ENCODE assay signal across 29 mouse cellular contexts in genomic region chr3:126827900-126828299, GRCm38 (mm10).
A peak's percentile ranks its signal among the peaks of the same experiment; 100 is the strongest.
DNase-seq lines count a peak whose midpoint lies in the region; ATAC-seq lines count a peak whose summit lies in the region.
"Had no signal": no experiment of that assay in that cellular context is flagged by ENCODE, and none has a peak within 500 bp of the region (broad histone marks: within the 10 kb centered on the region; RNA-seq: fewer than 3 reads in every experiment).

No protein-coding gene starts in this region.

- no peak overlapping the region for H3K4me3 ChIP-seq in macrophage (ENCODE audit: inconsistent target)
- H3K4me3 ChIP-seq: embryonic facial prominence, embryonic 12.5 days; embryonic facial prominence, embryonic 15.5 days; erythroblast, embryonic 14.5 days; forebrain, embryonic 10.5 days; forebrain, embryonic 13.5 days; heart, embryonic 13.5 days had no signal

- peak overlapping the region; percentile 12; the same call in 1 of the 2 replicates for H3K27ac ChIP-seq in macrophage
- H3K27ac ChIP-seq: embryonic facial prominence, embryonic 12.5 days; embryonic facial prominence, embryonic 15.5 days; forebrain, embryonic 10.5 days; forebrain, embryonic 13.5 days; heart, embryonic 13.5 days; hindbrain, embryonic 14.5 days; hindbrain, postnatal 0 days had no signal

- no peaks in the 10 kb centered on the region for H3K79me2 ChIP-seq in macrophage (ENCODE audit: inconsistent target)

- H3K36me3 ChIP-seq in macrophage (ENCODE audit: inconsistent target) = no peaks in the 10 kb centered on the region
- H3K36me3 ChIP-seq: embryonic facial prominence, embryonic 12.5 days; embryonic facial prominence, embryonic 15.5 days; forebrain, embryonic 10.5 days had no signal

- 87% methylated on average over 3 of the region's 3 CpGs for WGBS in macrophage (ENCODE audit: missing documents)

- peak; percentile 79 for DNase-seq in 3134 (ENCODE audit: extremely low read depth, insufficient read length, low spot score)
- DNase-seq in Muller cell, postnatal 12 days (ENCODE audit: inconsistent ontology term) = peak; percentile 55
- DNase-seq in brain, adult 2 months (ENCODE audit: low read depth, low spot score) = peak; percentile 8
- no peak for DNase-seq in T-cell, adult 2 months (ENCODE audit: low spot score)
- DNase-seq in thymus, postnatal 25 days = no peak
- DNase-seq in right cerebral cortex, postnatal 36 days (ENCODE audit: low spot score in 2 of 2) = no peak
- DNase-seq: adrenal gland, adult 2 months; adrenal gland, postnatal 14 days; cerebellum, adult 18-20 months; cerebellum, adult 9-10 months; cerebellum, postnatal 14 days; gastrocnemius, postnatal 10 days; gastrocnemius, postnatal 36 days; heart, postnatal 14 days; heart, postnatal 4 days; kidney, adult 18-20 months had no signal

- ATAC-seq in activated CD4-positive, CD25-positive, alpha-beta regulatory T cell, adult 4 months = no peak
- ATAC-seq: forebrain, embryonic 13.5 days; forebrain, embryonic 16.5 days; hindbrain, postnatal 0 days; inflammation-experienced regulatory T-cells, adult 6 months; intestine, embryonic 16.5 days had no signal

Comparison
In these comparisons a context has a peak if more than half of its experiments do, and no peak if none do; other contexts are left out.
1. DNase-seq: peak in 3134 (single experiment), Muller cell, postnatal 12 days (single experiment) and brain, adult 2 months (single experiment); none in T-cell, adult 2 months (single experiment), thymus, postnatal 25 days (single experiment) and right cerebral cortex, postnatal 36 days (0 of 2).